Mouse (Mus musculus) lung, postnatal 14 days (tissue): Measurements from ENCODE around the gene Gpr108.

Experiments used
- DNase-seq: peaks from one replicate; pipeline ENCODE4 v3.0.0; 2021

Gene Gpr108

GRCm38 (mm10) chr17:57201841-57202724 lies 46.2 kb downstream of the Gpr108 start:
- no peak for DNase-seq

- DNase-seq: no peak
Measured at GRCm38 (mm10) chr17:57198252-57198651, 50.0 kb downstream of the Gpr108 start.

GRCm38 (mm10) chr17:57195326-57196010 lies 52.8 kb downstream of the Gpr108 start:
- DNase-seq: no peak

GRCm38 (mm10) chr17:57194771-57195170 lies 53.5 kb downstream of the Gpr108 start:
- no peak for DNase-seq

- peak; percentile 23 for DNase-seq
Measured at GRCm38 (mm10) chr17:57194041-57194507, 54.2 kb downstream of the Gpr108 start, which contains the start of gene Tnfsf14. Gene Tnfsf14, minus strand, starts transcription at chr17:57194177.

- DNase-seq: no peak
Measured at GRCm38 (mm10) chr17:57188510-57189192, 59.6 kb downstream of the Gpr108 start.

GRCm38 (mm10) chr17:57185641-57186040 lies 62.6 kb downstream of the Gpr108 start:
- no peak for DNase-seq
